8 mouse cellular contexts compared by ENCODE assay signal in genomic region chr10:93679191-93680007, GRCm38 (mm10). TPM values are rescaled to one million over a fixed set of nuclear protein-coding genes. Genes with fewer than 3 reads are reported as not detected.
DNase-seq lines count a peak whose midpoint lies in the region; ATAC-seq lines count a peak whose summit lies in the region.

No protein-coding gene starts in this region.

- H3K27ac ChIP-seq in embryonic facial prominence, embryonic 12.5 days, result no peak overlapping the region
- H3K27ac ChIP-seq in heart, embryonic 13.5 days (replicated peaks), result peak overlapping the region; percentile 61

- peak overlapping the region; percentile 46 for H3K4me2 ChIP-seq in embryonic facial prominence, embryonic 12.5 days (replicated peaks)
- peak overlapping the region; percentile 67 for H3K4me2 ChIP-seq in heart, embryonic 13.5 days

- H3K9ac ChIP-seq in embryonic facial prominence, embryonic 12.5 days, result no peak overlapping the region
- peak overlapping the region; percentile 70 for H3K9ac ChIP-seq in heart, embryonic 13.5 days

- DNase-seq in Muller cell, postnatal 12 days (ENCODE audit: inconsistent ontology term), result peak; percentile 20
- DNase-seq in kidney, postnatal 25 days, result peak; percentile 30 to 54
- peak; percentile 26 for DNase-seq in thymus, postnatal 4 days
- no peak for DNase-seq in B cell, adult 2 months
- DNase-seq in right cerebral cortex, postnatal 36 days (ENCODE audit: low spot score in 2 of 2), result no peak

- no peaks in the 10 kb centered on the region for H3K36me3 ChIP-seq in embryonic facial prominence, embryonic 12.5 days
- H3K36me3 ChIP-seq in heart, embryonic 13.5 days, result peaks cover 7% of the 10 kb centered on the region; the same call in 1 of the 2 replicates

- no peak for ATAC-seq in embryonic facial prominence, embryonic 12.5 days (ENCODE audit: insufficient number of reproducible peaks, insufficient read depth, low FRiP score, low TSS enrichment)
- peak; percentile 54; the same call in 1 of the 2 replicates for ATAC-seq in heart, embryonic 13.5 days (ENCODE audit: extremely low read depth, insufficient number of reproducible peaks, low FRiP score, low TSS enrichment)
- peak; percentile 57 for ATAC-seq in megakaryocyte-erythroid progenitor cell, adult 5-6 weeks (replicated peaks; ENCODE audit: low FRiP score, low TSS enrichment, poor library complexity, severe bottlenecking)

- peak overlapping the region; percentile 12; the same call in 1 of the 2 replicates for H3K4me3 ChIP-seq in embryonic facial prominence, embryonic 12.5 days
- H3K4me3 ChIP-seq in heart, embryonic 13.5 days, result peak overlapping the region; percentile 33

- peaks cover 10% of the 10 kb centered on the region for H3K4me1 ChIP-seq in embryonic facial prominence, embryonic 12.5 days
- peaks cover 24% of the 10 kb centered on the region for H3K4me1 ChIP-seq in heart, embryonic 13.5 days

- H3K9me3 ChIP-seq in embryonic facial prominence, embryonic 12.5 days, result no peaks in the 10 kb centered on the region
- H3K9me3 ChIP-seq in heart, embryonic 13.5 days, result peaks cover 3% of the 10 kb centered on the region; the same call in 1 of the 2 replicates

- 27% methylated on average over 19 of the region's 19 CpGs for WGBS in embryonic facial prominence, embryonic 12.5 days
- 25% methylated on average over 19 of the region's 19 CpGs for WGBS in heart, embryonic 13.5 days

- H3K27me3 ChIP-seq in embryonic facial prominence, embryonic 12.5 days, result no peaks in the 10 kb centered on the region
- H3K27me3 ChIP-seq in heart, embryonic 13.5 days (replicated peaks), result no peaks in the 10 kb centered on the region

RNA-seq across cellular contexts. Expression of gene Ntn4, which starts 38.9 kb away (rescaled TPM):
- 0.89 and 1.5 TPM in 2 replicates for polyA plus RNA-seq in embryonic facial prominence, embryonic 12.5 days (2016; fragmentation: Nextera tagmentation; extraction: Ambion mirVana)
- polyA plus RNA-seq in heart, embryonic 13.5 days (2015; fragmentation: Nextera tagmentation; extraction: Ambion mirVana), result 0.82 and 1.3 TPM in 2 replicates
- 14.0 and 14.9 TPM in 2 replicates for total RNA-seq in megakaryocyte-erythroid progenitor cell, adult 5-6 weeks (2014; fragmentation: Nextera tagmentation)
- total RNA-seq in megakaryocyte-erythroid progenitor cell, adult 5-6 weeks (2017), result 8.7 and 24.8 TPM in 2 replicates

Comparison
In these comparisons a context has a peak if more than half of its experiments do, and no peak if none do; other contexts are left out.
1. DNase-seq: peak in Muller cell, postnatal 12 days (single experiment), kidney, postnatal 25 days (2 of 2) and thymus, postnatal 4 days (single experiment); none in B cell, adult 2 months (0 of 2) and right cerebral cortex, postnatal 36 days (0 of 2).